Mouse (Mus musculus): Measurements from ENCODE around the gene Ncaph2.

Ncaph2 gene

GRCm38 (mm10) chr15:89379429-89379828 is 23.9 kb downstream of the Ncaph2 start:
- DNase-seq (ENCODE audit: low spot score in 2 of 2), result no peak

- DNase-seq (ENCODE audit: low spot score in 2 of 2), result no peak
These were observed 29.1 kb downstream of the Ncaph2 start, which contains the start of gene Klhdc7b for GRCm38 (mm10) chr15:89384617-89385016. Gene Klhdc7b (plus strand): TSS chr15:89384917.

GRCm38 (mm10) chr15:89387127-89387526 is 31.6 kb downstream of the Ncaph2 start:
- DNase-seq (ENCODE audit: low spot score in 2 of 2), result no peak

DNA sequence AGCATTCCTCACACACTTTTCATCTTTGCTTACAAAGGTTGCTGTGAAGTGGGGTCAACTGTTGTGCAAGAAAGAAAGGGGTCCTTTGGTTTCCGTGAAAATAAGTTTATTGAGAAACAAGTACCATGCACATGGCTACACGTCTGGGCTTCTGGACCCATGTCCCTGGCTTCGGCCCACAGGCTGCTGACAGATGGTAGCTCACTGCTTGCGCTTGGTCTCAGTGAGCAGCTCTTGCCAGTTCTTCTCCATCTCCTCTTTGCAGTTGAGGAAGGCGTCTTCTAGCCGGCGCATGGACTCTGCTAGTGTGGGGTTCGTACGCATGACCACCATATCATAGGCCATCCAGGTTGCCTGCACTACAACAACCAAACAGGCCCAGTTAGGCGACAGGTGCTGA is 34.6 kb downstream of the Ncaph2 start:
- DNase-seq (ENCODE audit: low spot score in 2 of 2), result no peak

- DNase-seq (ENCODE audit: low spot score in 2 of 2), result no peak
These were observed 41.4 kb downstream of the Ncaph2 start for GRCm38 (mm10) chr15:89396883-89397282.

- no peak for DNase-seq (ENCODE audit: low spot score in 2 of 2)
These were observed 42.6 kb downstream of the Ncaph2 start for GRCm38 (mm10) chr15:89398146-89398545.

DNA sequence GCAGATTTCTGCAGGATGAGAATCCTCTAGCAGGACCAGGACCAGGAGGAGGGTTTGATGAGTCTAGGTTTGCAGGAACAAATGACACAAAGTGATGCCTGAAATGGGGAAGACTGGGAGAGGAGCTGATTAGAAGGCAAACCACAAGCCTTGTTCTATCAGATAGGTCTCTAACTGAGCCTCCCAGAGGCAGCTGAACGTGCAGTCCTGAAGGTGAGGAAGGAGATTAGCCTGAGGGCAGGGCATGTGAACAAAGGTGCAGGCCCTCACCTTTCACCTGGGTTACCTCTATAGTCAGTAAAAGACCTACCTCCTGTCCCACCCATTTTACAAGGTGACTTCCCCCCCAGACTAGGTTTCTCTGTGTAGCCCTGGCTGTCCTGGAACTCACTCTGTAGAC is 44.2 kb downstream of the Ncaph2 start:
- no peak for DNase-seq (ENCODE audit: low spot score in 2 of 2)

DNA sequence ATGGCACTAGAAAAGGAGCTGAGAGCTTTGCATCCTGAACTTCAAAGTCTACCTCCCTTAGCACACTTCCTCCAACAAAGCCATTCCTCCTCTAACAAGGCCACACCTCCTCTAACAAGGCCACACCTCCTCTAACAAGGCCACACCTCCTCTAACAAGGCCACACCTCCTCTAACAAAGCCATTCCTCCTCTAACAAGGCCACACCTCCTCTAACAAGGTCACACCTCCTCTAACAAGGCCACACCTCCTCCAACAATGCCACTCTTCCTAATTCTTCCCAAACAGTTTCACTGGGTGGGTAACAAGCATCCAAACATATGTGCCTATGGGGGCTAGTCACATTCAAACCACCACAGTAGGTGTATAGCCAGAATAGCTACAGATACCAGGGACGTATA is 47.0 kb downstream of the Ncaph2 start:
- DNase-seq (ENCODE audit: low spot score in 2 of 2), result no peak

GRCm38 (mm10) chr15:89404831-89405623 is 49.5 kb downstream of the Ncaph2 start:
- DNase-seq (ENCODE audit: low spot score in 2 of 2), result no peak

GRCm38 (mm10) chr15:89406691-89407090 is 51.2 kb downstream of the Ncaph2 start:
- DNase-seq (ENCODE audit: low spot score in 2 of 2), result no peak

GRCm38 (mm10) chr15:89410118-89410517 is 54.6 kb downstream of the Ncaph2 start, which contains the start of gene Syce3:
Gene Syce3 (minus strand): TSS chr15:89410503.
- DNase-seq (ENCODE audit: low spot score in 2 of 2), result no peak

- no peak for DNase-seq (ENCODE audit: low spot score in 2 of 2)
These were observed 59.8 kb downstream of the Ncaph2 start for GRCm38 (mm10) chr15:89415282-89415681.

GRCm38 (mm10) chr15:89421938-89422337 is 66.4 kb downstream of the Ncaph2 start:
- DNase-seq (ENCODE audit: low spot score in 2 of 2), result no peak
